Mouse (Mus musculus) adipocyte (in vitro differentiated cells): ENCODE results near the gene Pop7.
A peak's percentile ranks its signal among the peaks of the same experiment; 100 is the strongest.

ENCODE experiments used
- DNase-seq: peaks from one replicate; pipeline ENCODE4 v3.0.0-alpha.2; 2016; ENCODE audit warnings: low spot score

The Pop7 gene

DNA sequence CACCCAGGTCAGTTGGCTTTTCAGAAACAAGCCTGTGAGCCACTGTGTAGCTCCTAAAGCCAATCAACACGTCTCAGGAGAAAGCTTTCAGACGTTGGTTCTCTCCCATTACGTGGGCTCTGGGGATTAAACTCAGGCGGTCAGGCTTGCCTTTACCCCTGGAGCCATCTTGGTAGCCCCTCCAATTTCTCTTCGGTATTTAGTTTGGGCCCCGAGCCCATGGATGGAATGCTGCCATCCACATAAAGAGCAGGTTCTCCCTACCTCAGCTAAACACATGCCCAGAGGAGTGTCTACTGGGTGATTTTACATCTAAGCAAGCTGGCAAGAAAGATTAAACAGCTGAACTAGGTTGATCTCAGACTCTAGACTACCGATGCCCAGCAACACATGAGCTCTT lies 2.1 kb downstream of the Pop7 start:
- DNase-seq = no peak

GRCm38 (mm10) chr5:137493831-137494230 lies 8.5 kb downstream of the Pop7 start:
- DNase-seq = peak; percentile 57

GRCm38 (mm10) chr5:137491559-137491958 lies 10.8 kb downstream of the Pop7 start:
- DNase-seq = no peak

DNA sequence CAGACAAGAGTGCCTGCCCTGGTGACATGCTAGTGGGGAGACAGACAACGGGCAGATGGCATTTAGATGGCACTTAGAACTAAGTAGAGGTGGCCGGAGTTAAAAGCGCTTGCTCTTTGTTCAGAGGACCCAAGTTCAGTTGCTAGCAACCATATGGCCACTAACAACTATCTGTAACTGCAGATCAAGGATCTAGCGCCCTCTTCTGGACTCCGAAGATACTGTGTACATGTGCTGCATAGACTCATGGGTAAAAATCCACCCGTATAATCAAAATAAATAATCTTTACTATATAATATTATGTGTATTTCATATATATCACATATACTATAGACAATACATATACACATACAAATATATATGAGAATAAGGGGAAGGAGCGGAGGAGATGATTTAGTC lies 14.7 kb downstream of the Pop7 start:
- DNase-seq = no peak

- no peak for DNase-seq
These were observed 16.5 kb downstream of the Pop7 start for GRCm38 (mm10) chr5:137485851-137486155.

DNA sequence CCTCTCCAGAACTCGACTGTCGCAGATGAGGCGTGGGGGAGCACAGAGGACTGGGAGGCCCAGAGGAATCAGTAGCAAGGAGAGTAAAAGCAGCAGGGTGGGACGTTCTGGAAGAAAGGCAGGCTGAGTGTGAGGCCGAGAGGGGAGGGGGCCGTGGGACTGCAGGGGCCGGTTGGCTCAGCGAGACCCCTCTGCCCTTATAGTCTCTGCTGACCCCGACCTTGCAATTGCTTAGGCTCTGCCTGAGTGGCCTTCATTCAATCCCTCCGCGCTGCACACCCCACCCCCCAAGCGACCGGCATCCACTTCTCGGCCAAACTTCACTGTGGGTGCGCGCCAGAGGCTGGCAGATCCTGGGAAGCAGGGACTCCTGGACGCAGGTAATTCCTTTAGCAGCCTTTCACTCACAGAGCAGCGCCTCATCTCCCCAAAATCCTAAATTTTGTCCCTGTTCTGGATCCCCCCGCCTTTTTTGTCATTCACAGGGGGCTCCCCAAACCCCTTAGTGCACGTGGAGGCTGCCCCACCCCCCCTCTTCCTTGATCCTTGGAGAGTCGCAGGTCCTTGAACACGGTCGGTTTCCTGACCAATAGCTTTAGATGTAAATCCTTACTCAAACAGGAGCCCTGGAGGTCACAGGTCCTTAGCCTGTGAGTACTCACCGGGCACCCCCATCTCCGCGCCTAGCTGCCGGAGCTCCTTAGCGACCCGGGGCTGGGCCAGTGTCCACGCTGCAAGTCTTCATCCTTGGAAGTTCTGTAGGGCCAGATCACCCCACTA lies 17.1 kb downstream of the Pop7 start:
- no peak for DNase-seq

GRCm38 (mm10) chr5:137481897-137482296 lies 20.4 kb downstream of the Pop7 start:
- DNase-seq = peak; percentile 70

DNA sequence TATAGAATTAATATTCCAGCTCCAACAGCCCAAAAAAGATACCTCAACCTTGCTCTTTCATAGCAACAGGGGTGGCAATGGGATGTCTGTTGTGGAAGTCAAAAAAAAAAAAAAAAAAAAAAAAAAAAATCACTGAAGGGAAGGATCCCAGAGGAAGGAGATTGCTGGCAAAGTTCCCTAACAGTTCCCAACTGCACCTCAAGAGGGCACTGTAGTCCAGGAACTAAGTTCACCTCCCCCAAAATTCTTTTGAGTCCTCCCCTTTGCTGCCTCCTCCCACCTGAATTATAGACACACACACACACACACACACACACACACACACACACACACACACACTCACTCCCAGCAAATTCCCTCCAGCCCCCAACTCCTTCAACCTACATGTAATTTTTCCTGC lies 21.2 kb downstream of the Pop7 start:
- DNase-seq = peak; percentile 94

DNA sequence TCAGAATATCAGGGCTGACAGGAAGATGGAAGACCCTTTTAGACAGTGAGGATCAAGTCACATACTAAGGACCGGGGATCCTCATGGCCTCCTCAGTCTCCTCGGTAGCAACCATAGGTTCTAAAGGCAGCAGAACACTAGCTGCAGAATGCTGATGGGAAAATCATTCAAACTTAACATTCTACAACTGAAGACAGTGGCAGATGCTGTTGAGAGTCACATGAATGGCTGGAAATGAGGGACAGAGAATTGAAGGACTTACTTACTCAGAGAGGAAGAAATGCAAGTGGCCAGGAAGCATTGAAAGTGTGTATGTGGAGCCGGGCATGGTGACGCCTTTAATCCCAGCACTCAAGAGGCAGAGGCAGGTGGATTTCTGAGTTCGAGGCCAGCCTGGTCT lies 25.4 kb downstream of the Pop7 start, which contains the start of gene Zan:
Gene Zan, minus strand, starts transcription at position 101 of the 400 bp plus-strand sequence.
- DNase-seq = no peak

GRCm38 (mm10) chr5:137474351-137474750 lies 28.0 kb downstream of the Pop7 start:
- no peak for DNase-seq

- DNase-seq = no peak
These were observed 29.9 kb downstream of the Pop7 start for GRCm38 (mm10) chr5:137472252-137472904.

DNA sequence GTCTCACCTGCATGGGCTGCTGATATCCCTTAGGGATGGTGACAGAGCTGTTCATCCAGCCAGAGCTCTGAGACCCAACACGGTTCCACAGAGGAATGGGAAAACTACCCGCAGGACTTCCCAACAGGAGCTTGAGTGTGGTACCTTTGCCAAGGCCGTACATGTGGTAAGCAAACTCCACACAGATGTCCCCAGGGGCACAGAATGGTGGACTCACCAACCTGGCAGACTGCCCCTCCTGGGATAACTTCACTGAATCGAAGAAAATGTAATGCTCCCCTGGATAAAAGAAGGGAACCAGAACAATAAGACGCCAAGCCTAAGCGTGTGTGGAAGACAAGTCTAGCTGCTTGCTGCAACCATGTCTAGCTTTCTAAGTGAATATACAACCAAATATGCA lies 35.4 kb downstream of the Pop7 start:
- no peak for DNase-seq

GRCm38 (mm10) chr5:137465049-137465448 lies 37.3 kb downstream of the Pop7 start:
- DNase-seq = no peak

GRCm38 (mm10) chr5:137455866-137456591 lies 46.3 kb downstream of the Pop7 start:
- no peak for DNase-seq

DNA sequence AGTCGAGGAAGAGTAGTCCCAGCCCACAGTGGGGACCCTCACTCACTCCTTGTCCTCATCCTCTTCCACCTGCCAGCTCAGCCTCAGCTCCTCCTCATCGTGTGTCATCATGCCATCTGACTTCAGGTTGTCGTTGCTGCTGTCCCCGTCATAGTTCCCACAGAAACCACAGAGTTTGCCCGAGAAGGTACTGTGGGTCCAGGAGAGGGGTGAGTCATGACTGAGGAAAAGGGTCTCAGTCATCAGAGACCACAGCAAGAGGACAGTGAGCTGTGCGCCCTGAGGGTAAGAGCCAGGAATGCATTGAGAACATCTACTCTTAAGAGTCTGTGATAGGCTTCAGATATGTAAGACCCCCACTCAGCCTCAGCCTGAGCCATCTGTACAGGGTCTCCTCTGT lies 47.1 kb downstream of the Pop7 start:
- DNase-seq = no peak
